Mouse (Mus musculus): ENCODE results near the gene Tmeff2.

- no peak for TF ChIP-seq CTCF (IDR thresholded peaks at IDR 0.05; ENCODE audit: control insufficient read depth, insufficient read depth, insufficient replicate concordance, low read depth, low read length)
- no peak for TF ChIP-seq POLR2A (IDR thresholded peaks at IDR 0.05; ENCODE audit: control insufficient read depth, low read depth, low read length)
Measured at GRCm38 (mm10) chr1:50927077-50927611, 26.7 kb downstream of the Tmeff2 start.
